Mouse (Mus musculus): ENCODE measurements around the gene Fus. TPM values are rescaled to one million over a fixed set of nuclear protein-coding genes. Genes with fewer than 3 reads are reported as not detected.
A peak's percentile ranks its signal among the peaks of the same experiment; 100 is the strongest.
"Not testable (repeated sequence)": the region's sequence is repeated elsewhere in the genome, so short reads cannot be mapped to it uniquely, and the experiment has no call there.

The Fus gene
- total RNA-seq, 1 experiment from 2014 or later: 110 TPM

DNA sequence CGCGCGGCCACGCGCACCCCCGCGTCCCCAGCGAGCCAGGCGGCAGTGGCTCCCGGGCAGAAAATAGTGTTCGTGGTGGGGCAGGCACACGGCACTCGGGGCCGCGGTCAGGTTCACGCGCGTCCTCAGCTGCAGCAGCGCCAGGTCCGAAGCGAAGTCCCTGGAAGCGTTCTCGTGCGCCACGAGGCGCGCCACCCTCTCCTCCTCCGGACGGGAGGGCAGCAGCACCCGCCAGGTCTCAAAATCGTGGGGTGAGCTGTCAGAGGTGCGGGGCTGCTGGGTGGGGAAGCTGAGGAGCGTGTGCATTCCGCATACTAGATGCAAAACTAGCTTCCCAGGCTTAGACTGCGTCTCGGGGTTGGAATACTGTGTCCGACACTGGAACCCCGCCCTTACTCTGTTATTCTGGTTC lies 31.5 kb upstream of the Fus start:
- ATAC-seq (replicated peaks; ENCODE audit: insufficient number of reproducible peaks, low FRiP score, low TSS enrichment, poor library complexity, severe bottlenecking): 0 out of 2 replicates have a peak, but pooled peaks have one; percentile 8

DNA sequence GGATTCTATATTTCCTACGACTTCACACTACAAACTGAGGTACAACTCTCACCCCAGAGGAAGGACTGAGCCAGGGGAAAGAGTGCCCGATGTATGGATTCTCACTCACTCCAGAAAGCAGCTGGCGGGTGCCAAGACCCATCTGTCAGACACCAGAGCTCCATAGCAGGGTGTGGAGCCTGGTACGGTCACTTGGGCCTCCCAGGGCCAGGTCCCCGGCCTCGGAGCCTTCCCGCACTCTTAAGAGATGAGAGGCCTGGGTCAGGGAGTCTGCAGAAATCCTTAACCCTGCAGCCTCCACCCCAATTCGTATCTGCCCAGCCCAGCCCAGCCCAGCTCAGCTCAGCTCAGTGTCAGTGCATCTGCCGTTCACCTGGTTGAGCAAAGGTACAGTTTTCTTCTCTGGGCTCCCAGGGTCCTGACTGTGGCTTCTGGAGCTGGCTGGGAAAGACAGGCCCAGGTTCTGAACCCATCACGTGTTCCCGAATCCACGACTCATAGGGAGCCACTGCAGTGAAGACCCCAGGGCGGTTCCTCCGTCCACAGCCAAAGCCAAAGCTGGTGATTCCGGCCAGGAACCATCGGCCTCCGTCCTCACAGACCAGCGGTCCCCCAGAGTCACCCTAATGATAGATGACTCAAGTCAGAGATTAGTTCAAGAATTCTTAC lies 30.9 kb upstream of the Fus start:
- no peak for ATAC-seq (replicated peaks; ENCODE audit: insufficient number of reproducible peaks, low FRiP score, low TSS enrichment, poor library complexity, severe bottlenecking)

DNA sequence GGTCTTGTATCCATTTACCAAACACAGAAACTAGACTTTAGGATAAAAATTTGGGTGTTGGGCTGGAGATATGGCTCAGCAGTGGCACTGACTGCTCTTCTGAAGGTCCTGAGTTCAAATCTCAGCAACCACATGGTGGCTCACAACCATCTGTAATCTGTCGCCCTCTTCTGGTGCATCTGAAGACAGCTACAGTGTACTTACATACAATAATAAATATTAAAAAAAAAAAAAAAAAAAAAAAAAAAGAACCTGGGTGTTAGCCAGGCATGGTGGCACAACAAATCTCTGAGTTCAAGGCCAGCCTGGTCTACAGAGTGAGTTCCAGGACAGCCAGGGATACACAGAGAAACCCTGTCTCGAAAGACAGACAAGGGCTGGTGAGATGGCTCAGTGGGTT lies 25.2 kb upstream of the Fus start:
- ATAC-seq (replicated peaks; ENCODE audit: insufficient number of reproducible peaks, low FRiP score, low TSS enrichment, poor library complexity, severe bottlenecking): not testable (repeated sequence)

DNA sequence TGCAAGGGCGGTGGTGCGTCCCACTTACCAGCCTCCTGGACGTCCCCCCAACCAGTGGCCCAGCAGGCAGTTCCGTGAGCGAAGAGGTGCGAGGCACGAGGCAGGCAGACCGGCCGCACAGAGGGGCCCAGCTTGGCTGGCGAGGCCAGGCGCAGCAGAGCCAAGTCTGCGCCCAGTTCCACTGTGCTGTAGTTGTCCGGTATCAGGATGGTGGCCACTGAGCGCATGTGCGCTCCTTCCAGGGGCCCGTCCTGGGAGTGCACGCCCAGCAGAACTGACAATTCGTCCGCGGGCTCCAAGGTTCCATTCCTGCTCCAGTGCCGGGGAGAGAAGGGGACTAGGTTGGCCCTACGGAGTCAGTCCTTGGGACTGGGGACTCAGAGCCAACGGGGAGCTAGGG lies 22.6 kb upstream of the Fus start:
- no peak for ATAC-seq (replicated peaks; ENCODE audit: insufficient number of reproducible peaks, low FRiP score, low TSS enrichment, poor library complexity, severe bottlenecking)

DNA sequence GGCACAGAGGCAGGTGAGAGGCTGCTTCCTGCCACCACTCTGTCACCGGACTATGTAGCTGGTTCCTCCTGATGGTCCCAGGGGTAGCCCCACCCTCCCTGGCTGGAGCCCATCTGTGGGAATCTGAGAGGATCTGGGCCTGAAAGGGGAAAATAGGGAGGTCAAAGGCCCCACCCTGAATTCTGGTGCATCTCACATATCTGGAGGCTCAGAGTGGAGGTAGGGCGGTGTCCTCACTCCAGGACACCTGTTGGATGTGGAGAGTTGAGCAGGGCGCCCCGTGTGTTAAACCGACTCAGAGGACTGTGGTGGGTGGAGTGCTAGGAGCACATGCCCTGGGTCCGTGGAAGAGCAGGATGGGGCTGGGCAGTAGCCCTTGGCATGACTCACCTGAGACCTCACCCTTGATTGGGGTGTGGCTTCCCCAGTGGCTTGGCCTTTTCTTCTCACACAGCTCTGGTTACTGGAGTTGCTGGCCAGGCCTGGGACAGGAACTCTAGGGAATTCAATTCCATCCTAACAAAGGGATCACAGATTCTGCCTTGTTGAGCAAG lies 20.7 kb upstream of the Fus start, which contains the start of gene Prss36:
Prss36 (minus strand) TSS at position 256 of the 554 bp plus-strand sequence.
- ATAC-seq (replicated peaks; ENCODE audit: insufficient number of reproducible peaks, low FRiP score, low TSS enrichment, poor library complexity, severe bottlenecking): no peak; the same call in 1 of the 2 replicates

DNA sequence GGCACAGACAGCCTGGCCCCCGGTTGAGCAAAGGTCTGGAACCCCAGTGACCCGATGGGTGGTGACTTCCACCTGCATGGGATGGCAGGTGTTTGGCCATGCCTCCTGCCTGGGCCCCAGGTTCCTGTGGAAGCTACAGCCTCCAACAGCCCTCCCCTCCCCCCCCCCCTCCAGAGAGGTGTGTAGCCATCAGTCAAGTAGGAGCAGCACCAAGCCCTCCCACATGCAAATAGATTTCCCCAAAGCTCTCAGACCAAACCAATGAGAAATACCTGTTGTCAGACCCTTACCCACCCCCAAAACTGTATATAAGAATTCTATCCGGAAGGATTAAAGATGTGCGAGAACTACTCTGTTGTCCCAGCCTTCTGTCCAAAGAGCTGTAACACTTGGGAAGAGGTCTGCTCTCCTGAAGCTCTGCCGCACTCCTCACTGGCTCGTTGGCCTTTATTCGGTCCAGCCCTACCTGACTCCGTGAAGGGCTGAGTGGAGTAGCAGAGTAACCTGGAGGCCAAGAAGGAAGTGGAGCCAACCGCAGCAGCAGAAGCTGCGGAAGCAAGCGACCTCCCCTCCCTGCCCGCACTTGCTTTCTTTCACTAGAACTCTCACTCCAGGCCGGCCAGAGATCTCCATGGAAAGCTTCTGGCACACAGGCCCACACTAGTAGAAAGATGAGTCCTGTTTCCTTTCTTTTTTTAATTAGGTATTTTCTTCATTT lies 14.2 kb upstream of the Fus start:
- peak; percentile 56; the same call in 1 of the 2 replicates for ATAC-seq (replicated peaks; ENCODE audit: insufficient number of reproducible peaks, low FRiP score, low TSS enrichment, poor library complexity, severe bottlenecking)

DNA sequence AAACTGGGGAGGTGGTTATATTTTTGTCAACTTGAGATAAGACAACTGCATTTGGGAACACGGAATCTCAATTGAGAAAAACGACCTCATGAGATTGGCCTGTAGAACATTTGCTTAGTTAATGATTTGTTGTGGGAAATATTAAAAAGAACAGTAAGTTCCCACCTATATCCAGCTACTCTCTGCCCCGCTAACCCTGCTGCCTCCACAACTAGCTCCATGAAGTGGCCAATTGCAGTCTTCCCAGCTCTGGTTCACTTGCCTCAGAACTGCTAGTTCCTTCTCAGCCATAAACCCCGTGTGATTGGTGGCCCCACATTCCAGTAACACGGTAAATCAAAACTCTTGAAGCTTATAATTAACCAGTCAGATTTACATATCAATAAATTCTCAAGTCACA lies 7.9 kb upstream of the Fus start:
- ATAC-seq (replicated peaks; ENCODE audit: insufficient number of reproducible peaks, low FRiP score, low TSS enrichment, poor library complexity, severe bottlenecking): no peak

GRCm38 (mm10) chr7:127966371-127966918 lies 812 bp upstream of the Fus start:
- ATAC-seq (replicated peaks; ENCODE audit: insufficient number of reproducible peaks, low FRiP score, low TSS enrichment, poor library complexity, severe bottlenecking): no peak

DNA sequence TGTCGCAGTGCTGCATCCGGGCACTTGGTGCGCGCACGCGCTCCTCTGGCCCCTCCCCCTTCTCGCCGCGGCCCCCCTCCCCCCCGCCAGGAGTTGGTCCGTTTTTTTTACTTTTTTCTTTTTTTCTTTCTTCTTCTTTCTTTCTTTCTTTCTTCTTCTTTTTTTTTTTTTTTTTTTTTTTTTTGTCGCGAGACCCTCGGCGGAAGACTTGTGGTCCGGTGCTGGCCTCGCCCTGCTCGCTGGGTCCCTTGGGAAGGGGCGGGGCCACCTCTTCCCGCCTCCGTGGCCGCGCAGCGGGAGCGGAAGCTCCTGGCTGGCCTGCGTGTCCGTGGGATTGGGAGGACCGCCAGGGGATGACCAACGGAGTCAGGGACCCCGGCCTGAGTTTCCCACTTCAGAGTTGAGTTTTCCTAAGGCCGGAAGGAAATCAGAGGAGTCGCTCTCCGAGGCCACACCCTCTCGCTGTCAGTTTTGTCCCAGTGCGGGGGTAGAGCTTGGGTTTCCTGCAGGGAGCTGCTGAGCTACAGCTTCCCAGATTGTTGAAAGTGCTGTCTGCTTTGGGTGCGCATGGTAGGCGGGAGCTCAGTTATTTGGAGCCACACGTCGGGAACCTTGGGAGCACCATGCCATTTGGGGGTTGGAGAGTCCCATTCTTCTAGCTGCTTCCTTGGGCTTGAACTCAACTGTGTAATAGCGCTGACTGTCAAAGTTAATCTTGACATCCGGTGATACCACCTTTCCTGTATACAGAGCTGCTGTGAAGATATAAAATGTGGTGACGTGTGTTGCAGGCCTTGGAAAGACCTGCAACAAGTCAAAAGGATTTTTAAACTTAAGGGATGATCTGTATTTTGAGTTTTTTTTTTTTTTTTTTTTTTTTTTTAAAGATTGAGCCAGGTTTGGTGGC lies 918 bp downstream of the Fus start:
- ATAC-seq (replicated peaks; ENCODE audit: insufficient number of reproducible peaks, low FRiP score, low TSS enrichment, poor library complexity, severe bottlenecking): no peak; the same call in none of the 2 replicates

DNA sequence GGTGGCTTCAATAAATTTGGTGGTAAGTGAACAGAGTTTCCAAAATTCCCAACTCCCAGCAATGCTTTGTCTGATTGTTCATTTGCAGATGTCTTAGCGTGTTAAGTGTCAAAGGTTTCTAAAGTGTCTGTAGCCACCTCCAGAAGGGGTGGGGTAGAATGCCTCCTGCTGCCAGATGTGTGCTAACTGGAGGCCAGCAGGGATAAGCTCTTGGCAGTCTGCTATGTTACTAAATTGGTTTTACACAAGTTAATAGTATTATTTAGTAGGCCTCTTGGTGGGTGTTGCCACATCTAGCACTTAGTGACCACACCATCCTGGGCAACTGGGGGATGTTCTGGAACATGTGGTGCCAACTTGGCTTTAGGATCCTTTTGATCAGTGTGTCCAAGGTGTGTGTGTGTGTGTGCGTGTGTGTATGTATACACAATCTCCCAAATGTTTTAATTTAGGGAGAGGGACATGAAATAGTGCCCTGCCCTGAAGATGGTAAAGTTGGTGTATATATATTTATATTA lies 7.2 kb downstream of the Fus start:
- no peak for ATAC-seq (replicated peaks; ENCODE audit: insufficient number of reproducible peaks, low FRiP score, low TSS enrichment, poor library complexity, severe bottlenecking)

DNA sequence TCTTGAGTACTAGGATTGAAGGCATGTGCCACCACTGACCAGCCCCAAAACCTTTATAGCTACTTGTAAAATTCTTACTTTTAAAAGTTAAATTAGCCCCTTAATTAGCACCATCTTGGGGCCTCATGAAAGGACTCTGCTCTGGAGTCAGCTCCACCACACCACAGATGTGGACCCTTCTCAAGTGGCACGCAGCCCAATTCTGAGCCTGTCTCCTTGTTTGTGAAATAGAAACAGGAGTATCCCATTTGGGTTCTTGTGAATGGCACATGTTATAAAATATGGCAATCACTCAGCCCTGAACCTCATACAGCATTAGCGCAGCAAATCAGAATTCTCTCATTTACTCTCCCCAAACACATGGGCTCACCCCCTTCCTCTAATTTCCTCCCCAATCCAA lies 11.6 kb downstream of the Fus start:
- no peak for ATAC-seq (replicated peaks; ENCODE audit: insufficient number of reproducible peaks, low FRiP score, low TSS enrichment, poor library complexity, severe bottlenecking)

DNA sequence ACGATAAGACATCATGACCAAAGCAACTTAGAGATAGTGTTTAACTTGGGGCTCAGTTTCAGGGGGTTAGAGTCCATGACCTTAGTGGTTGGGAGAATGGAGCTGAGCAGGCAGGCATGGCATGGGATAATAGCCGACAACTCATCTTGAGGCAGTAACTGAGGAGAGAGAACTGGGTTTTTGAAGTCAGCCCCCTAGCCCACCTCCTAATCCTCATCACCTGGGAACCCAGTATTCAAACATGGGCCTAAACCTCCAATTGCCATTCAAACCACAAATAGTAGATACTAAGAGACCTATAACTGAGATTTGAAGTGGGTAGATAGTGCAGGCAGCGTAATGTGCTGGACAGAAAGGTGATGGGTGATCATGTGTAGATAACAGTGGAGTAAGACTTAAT lies 13.3 kb downstream of the Fus start:
- ATAC-seq (replicated peaks; ENCODE audit: insufficient number of reproducible peaks, low FRiP score, low TSS enrichment, poor library complexity, severe bottlenecking): no peak

DNA sequence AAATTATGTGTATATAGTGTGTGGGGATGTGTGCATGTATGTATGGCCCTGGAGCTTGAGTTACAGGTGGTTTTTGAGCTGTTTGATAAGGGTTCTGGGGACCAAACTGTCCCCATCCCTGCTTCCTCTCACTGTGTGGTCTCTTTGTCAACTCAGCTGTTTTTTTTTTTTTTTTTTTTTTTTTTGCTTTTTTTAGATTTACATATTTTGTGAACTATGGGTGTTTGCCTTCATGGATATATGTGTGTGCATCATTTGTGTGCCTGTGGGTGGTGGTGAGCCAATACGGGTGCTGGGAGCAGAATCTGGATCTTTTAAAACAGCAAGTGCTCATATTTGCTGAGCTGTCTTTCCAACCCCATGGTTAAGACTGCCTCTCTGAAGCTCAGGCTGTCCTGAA lies 21.6 kb downstream of the Fus start:
- ATAC-seq (replicated peaks; ENCODE audit: insufficient number of reproducible peaks, low FRiP score, low TSS enrichment, poor library complexity, severe bottlenecking): no peak

- ATAC-seq (replicated peaks; ENCODE audit: insufficient number of reproducible peaks, low FRiP score, low TSS enrichment, poor library complexity, severe bottlenecking): peak; percentile 42; the same call in 1 of the 2 replicates
Measured at GRCm38 (mm10) chr7:127991643-127992487, 24.6 kb downstream of the Fus start.

DNA sequence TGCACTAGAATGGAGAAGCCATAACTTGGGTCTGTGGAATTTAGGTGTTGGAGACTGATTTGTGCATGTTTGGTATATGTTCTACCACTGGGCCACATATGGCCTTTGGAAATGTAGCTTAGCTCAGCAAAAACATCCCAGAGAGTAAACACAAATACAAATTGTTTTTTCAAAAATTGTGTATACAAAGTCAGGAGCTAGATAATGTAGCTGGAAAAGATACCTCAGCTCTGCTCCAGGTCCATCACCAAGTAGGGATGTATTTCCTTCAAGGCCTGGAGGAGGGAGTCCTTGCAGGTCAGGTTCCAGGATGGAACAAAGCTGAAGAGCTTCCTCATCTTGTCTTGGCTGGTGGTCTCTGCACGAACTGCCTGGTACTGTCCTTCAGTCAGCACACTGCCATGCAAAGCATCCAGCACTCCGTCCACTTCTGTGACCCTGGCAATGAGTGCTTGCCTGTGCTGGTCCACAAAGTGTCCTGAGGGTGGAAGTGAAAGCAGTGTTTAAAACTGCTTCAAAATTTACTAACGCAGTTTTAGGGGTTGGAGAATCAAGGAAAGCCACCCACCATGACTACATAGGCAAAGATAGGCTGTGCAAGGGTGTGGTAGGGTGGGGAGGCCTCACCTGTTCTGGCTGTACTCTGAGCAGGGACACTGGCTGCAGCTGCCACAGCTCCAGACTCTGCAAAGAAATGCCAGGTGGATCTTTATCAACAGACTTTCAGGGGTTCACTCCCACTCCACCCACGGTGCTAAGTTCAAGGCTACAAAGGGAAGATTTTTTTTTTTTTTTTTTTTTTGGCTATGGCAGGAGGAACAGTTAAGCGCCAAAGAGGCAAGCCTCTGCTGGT lies 25.5 kb downstream of the Fus start:
- ATAC-seq (replicated peaks; ENCODE audit: insufficient number of reproducible peaks, low FRiP score, low TSS enrichment, poor library complexity, severe bottlenecking): 0 out of 2 replicates have a peak, but pooled peaks have one; percentile 16

- peak; percentile 54 for ATAC-seq (replicated peaks; ENCODE audit: insufficient number of reproducible peaks, low FRiP score, low TSS enrichment, poor library complexity, severe bottlenecking)
Measured at GRCm38 (mm10) chr7:127993341-127993977, 26.2 kb downstream of the Fus start, which contains the start of gene Pycard. Gene Pycard, minus strand, starts transcription at chr7:127993867.

Measured in monocyte, adult 5-6 weeks (primary cell).